Mouse (Mus musculus) spleen, postnatal 36 days (tissue): ENCODE measurements around the gene Fbxo28.

Source experiments
- DNase-seq, 2 experiments: peaks; one replicate each; pipeline ENCODE4 v3.0.0; 2022; ENCODE audit warnings: low spot score in 2 of 2, mixed read lengths in 1 of 2

Gene Fbxo28

GRCm38 (mm10) chr1:182340821-182341781 is at the start of gene Fbxo28:
Gene Fbxo28 (minus strand): TSS chr1:182341629.
- peak; percentile 71 to 81 for DNase-seq

- DNase-seq, result no peak
Observed at GRCm38 (mm10) chr1:182388729-182389128, 47.3 kb upstream of the Fbxo28 start.

- no peak for DNase-seq
Observed at GRCm38 (mm10) chr1:182386449-182386848, 45.0 kb upstream of the Fbxo28 start.

GRCm38 (mm10) chr1:182383096-182383495 is 41.7 kb upstream of the Fbxo28 start:
- no peak for DNase-seq

- no peak for DNase-seq
Observed at GRCm38 (mm10) chr1:182381327-182381726, 39.9 kb upstream of the Fbxo28 start.

- no peak for DNase-seq
Observed at GRCm38 (mm10) chr1:182380683-182381082, 39.3 kb upstream of the Fbxo28 start.

- no peak for DNase-seq
Observed at GRCm38 (mm10) chr1:182378876-182379275, 37.4 kb upstream of the Fbxo28 start.

- DNase-seq, result no peak
Observed at GRCm38 (mm10) chr1:182378205-182378835, 36.9 kb upstream of the Fbxo28 start.

- DNase-seq, result no peak
Observed at GRCm38 (mm10) chr1:182377519-182377918, 36.1 kb upstream of the Fbxo28 start.

- no peak for DNase-seq
Observed at GRCm38 (mm10) chr1:182376826-182377225, 35.4 kb upstream of the Fbxo28 start.

GRCm38 (mm10) chr1:182376221-182376620 is 34.8 kb upstream of the Fbxo28 start:
- DNase-seq, result no peak

GRCm38 (mm10) chr1:182371891-182372290 is 30.5 kb upstream of the Fbxo28 start:
- no peak for DNase-seq

GRCm38 (mm10) chr1:182369435-182369834 is 28.0 kb upstream of the Fbxo28 start:
- DNase-seq, result no peak

GRCm38 (mm10) chr1:182368782-182369181 is 27.4 kb upstream of the Fbxo28 start:
- no peak for DNase-seq

GRCm38 (mm10) chr1:182368309-182368708 is 26.9 kb upstream of the Fbxo28 start:
- DNase-seq, result no peak

- DNase-seq, result no peak
Observed at GRCm38 (mm10) chr1:182363683-182364404, 22.4 kb upstream of the Fbxo28 start.

- DNase-seq, result no peak
Observed at GRCm38 (mm10) chr1:182362703-182363102, 21.3 kb upstream of the Fbxo28 start.

GRCm38 (mm10) chr1:182358133-182358532 is 16.7 kb upstream of the Fbxo28 start:
- DNase-seq, result no peak

GRCm38 (mm10) chr1:182354504-182355147 is 13.2 kb upstream of the Fbxo28 start:
- no peak for DNase-seq

- DNase-seq, result no peak
Observed at GRCm38 (mm10) chr1:182349557-182349956, 8.1 kb upstream of the Fbxo28 start.

GRCm38 (mm10) chr1:182346491-182346890 is 5.1 kb upstream of the Fbxo28 start:
- no peak for DNase-seq

GRCm38 (mm10) chr1:182345857-182346256 is 4.4 kb upstream of the Fbxo28 start:
- no peak for DNase-seq
